Mouse (Mus musculus) neural tube, embryonic 15.5 days (tissue): ENCODE measurements around the gene Stoml2. TPM values are rescaled to one million over a fixed set of nuclear protein-coding genes. Genes with fewer than 3 reads are reported as not detected.

Source experiments
- ATAC-seq: fragments of 200-750 bp; cut with Nextera tagmentation; 2 replicates; pipeline ENCODE4 v1.8.0; 2017; ENCODE audit warnings: mild to moderate bottlenecking, moderate TSS enrichment, moderate library complexity; ENCODE audit not compliant: low FRiP score
- H3K27ac ChIP-seq: fragments of 300-500 bp; sonication (generic); replicated peaks from 2 replicates; pipeline ENCODE4 v1.5.1; 2015; ENCODE audit warnings: mild to moderate bottlenecking, inconsistent platforms
- H3K27me3 ChIP-seq: fragments of 300-500 bp; sonication (generic); replicated peaks from 2 replicates; pipeline ENCODE4 v1.6.1; 2015; ENCODE audit warnings: inconsistent platforms
- H3K36me3 ChIP-seq: fragments of 300-500 bp; sonication (generic); 2 replicates; pipeline ENCODE4 v1.6.1; 2015; ENCODE audit warnings: inconsistent platforms
- H3K4me1 ChIP-seq: fragments of 300-500 bp; sonication (generic); 2 replicates; pipeline ENCODE4 v1.6.1; 2015; ENCODE audit warnings: inconsistent platforms
- H3K4me2 ChIP-seq: fragments of 300-500 bp; sonication (generic); 2 replicates; pipeline ENCODE4 v1.6.1; 2015; ENCODE audit warnings: inconsistent platforms, mild to moderate bottlenecking, moderate library complexity
- H3K4me3 ChIP-seq: fragments of 300-500 bp; sonication (generic); replicated peaks from 2 replicates; pipeline ENCODE4 v1.5.1; 2015; ENCODE audit warnings: mild to moderate bottlenecking, inconsistent platforms
- H3K9ac ChIP-seq: fragments of 300-500 bp; sonication (generic); replicated peaks from 2 replicates; pipeline ENCODE4 v1.6.1; 2015; ENCODE audit warnings: mild to moderate bottlenecking, inconsistent platforms
- H3K9me3 ChIP-seq: fragments of 300-500 bp; sonication (generic); replicated peaks from 2 replicates; pipeline ENCODE4 v1.6.1; 2016; ENCODE audit warnings: inconsistent platforms
- WGBS: fragments of 180-500 bp; shearing (Covaris S2); methylation state at CpG from one replicate; pipeline ENCODE4 v1.1.7; 2015; ENCODE audit warnings: mixed read lengths; 5-methylcytosine and 5-hydroxymethylcytosine counted together
- polyA plus RNA-seq: library from polyadenylated mRNA; unstranded; fragments of >200 nt; fragmentation: Nextera tagmentation; extraction: Ambion mirVana; gene quantifications from 2 replicates; pipeline ENCODE4 v1.2.1, GENCODE M21; 2015

Gene Stoml2
- 231 and 240 TPM in 2 replicates for polyA plus RNA-seq

GRCm38 (mm10) chr4:43031237-43031995 is at the start of gene Stoml2:
Stoml2 (minus strand) TSS chr4:43031710.
- ATAC-seq: peak; percentile 95
- Histone ChIP-seq H3K9ac (peak within 1 kb of the TSS; percentile 89), H3K27me3 (no peaks in the 10 kb centered on the region), H3K4me2 (peak within 1 kb of the TSS; percentile 83), H3K27ac (peak within 1 kb of the TSS; percentile 93), H3K36me3 (peaks cover 61% of the 10 kb centered on the region), H3K4me1 (peaks cover 25% of the 10 kb centered on the region), H3K9me3 (no peaks in the 10 kb centered on the region), H3K4me3 (peak within 1 kb of the TSS; percentile 88)
- under 1% methylated on average over 38 of the region's 38 CpGs for WGBS

DNA sequence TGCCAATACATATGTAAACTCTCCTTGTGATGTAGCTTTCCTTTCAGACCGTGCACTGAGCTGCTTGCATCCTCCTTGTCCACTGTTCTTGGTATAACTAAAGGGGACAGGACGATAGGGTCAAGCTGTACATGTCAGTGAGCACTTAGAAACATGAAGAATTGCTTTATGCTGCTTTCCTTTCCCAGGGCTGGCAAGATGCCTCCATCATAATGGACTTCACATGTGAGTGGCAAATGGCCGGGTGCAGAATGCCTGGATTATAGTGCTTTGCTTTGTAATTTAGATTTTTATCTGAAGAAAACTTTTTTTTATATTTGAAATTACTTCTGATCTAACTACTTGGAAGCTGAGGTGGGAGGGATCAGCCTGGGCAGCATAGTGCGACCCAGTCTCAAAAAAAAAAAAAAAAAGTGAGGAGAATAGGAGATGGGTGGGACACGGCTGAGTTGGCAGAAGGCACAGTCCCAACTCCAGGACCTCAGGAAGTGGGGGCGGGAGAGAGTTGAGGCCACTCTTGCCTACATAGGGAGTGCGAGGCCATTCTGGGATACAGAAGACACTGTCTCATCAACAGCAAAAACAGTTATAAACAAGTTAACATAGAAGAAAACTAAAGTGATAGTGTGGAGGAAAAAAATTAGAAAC is 46.7 kb upstream of the Stoml2 start:
- Histone ChIP-seq H3K27me3 (no peaks in the 10 kb centered on the region), H3K4me2 (no peak overlapping the region), H3K4me1 (no peaks in the 10 kb centered on the region), H3K4me3 (no peak overlapping the region), H3K9ac (no peak overlapping the region), H3K9me3 (no peaks in the 10 kb centered on the region), H3K36me3 (no peaks in the 10 kb centered on the region), H3K27ac (no peak overlapping the region)
- no peak for ATAC-seq
- WGBS: 71% methylated on average over 7 of the region's 7 CpGs

DNA sequence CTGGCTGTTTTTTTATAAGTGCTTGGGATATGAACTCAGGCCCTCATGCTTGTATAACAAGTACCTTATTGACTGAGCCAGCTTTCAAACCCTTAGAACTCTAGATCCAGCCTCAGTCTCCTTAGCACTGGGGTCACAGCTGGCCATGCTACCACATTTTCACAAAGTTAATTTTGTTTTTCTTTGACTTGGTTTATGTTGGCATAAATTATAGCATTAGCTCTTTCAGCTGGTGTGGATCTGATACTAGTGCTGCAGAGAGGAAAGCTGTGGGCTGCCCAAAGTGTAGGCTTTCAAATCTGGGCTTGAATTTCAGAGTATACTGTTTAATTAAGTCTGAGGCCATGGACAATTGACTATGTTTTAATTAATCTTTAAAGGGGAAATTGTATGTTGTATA is 43.4 kb upstream of the Stoml2 start:
- H3K27ac ChIP-seq: no peak overlapping the region
- no peaks in the 10 kb centered on the region for H3K27me3 ChIP-seq
- no peak for ATAC-seq
- no peak overlapping the region for H3K4me2 ChIP-seq
- H3K4me3 ChIP-seq: no peak overlapping the region
- H3K36me3 ChIP-seq: no peaks in the 10 kb centered on the region
- no peaks in the 10 kb centered on the region for H3K4me1 ChIP-seq
- no peaks in the 10 kb centered on the region for H3K9me3 ChIP-seq
- H3K9ac ChIP-seq: no peak overlapping the region

DNA sequence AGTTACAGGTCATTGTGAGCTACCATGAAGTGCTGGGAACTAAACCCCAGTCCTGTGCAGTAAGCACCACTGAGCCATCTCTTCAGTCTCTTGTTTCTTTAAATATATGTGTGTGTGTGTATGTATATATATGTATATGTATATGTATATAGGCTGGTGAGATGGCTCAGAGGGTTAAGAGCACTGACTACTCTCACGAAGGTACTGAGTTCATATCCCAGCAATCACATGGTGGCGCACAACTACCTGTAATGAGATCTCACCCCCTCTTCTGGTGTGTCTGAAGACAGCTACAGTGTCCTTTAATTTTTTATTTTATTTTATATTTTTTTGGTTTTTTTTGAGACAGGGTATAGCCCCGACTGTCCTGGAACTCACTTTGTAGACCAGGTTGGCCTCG is 34.0 kb upstream of the Stoml2 start:
- H3K27me3 ChIP-seq: no peaks in the 10 kb centered on the region
- 94% methylated on average over 4 of the region's 4 CpGs for WGBS
- no peak overlapping the region for H3K4me3 ChIP-seq
- H3K27ac ChIP-seq: no peak overlapping the region
- no peak for ATAC-seq
- H3K36me3 ChIP-seq: no peaks in the 10 kb centered on the region
- H3K4me2 ChIP-seq: no peak overlapping the region
- H3K9me3 ChIP-seq: no peaks in the 10 kb centered on the region
- no peak overlapping the region for H3K9ac ChIP-seq
- 0 out of 2 replicates have a peak, but pooled peaks cover 6% of the 10 kb centered on the region for H3K4me1 ChIP-seq

DNA sequence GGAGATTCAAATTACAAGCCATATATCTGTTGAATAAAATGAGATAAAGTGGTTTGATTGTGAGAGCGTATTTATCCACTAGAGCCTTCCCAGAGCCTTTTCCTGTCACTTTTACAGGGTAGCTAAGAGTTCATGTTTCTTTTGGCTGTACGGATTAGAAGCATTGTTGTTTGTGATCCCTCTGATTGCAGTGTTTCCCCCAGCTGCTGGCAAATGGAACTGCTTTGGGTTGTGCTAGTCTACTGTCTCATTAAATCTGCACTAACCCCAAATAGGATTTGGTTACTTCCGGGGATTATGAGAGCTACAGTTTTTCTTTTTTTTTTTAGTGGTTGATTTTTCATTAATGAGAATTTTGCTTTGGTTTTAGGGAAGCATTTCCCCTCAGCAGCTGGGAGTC is 28.8 kb upstream of the Stoml2 start:
- H3K9ac ChIP-seq: no peak overlapping the region
- H3K36me3 ChIP-seq: no peaks in the 10 kb centered on the region
- ATAC-seq: no peak
- peak overlapping the region; percentile 75 for H3K4me2 ChIP-seq
- 63% methylated on average over 3 of the region's 3 CpGs for WGBS
- 0 out of 2 replicates have a peak overlapping the region, but pooled peaks have one; percentile 82 for H3K4me3 ChIP-seq
- H3K27me3 ChIP-seq: no peaks in the 10 kb centered on the region
- no peak overlapping the region for H3K27ac ChIP-seq
- no peaks in the 10 kb centered on the region for H3K9me3 ChIP-seq
- peaks cover 19% of the 10 kb centered on the region for H3K4me1 ChIP-seq

GRCm38 (mm10) chr4:43059697-43060096 is 28.2 kb upstream of the Stoml2 start:
- ATAC-seq: no peak
- Histone ChIP-seq H3K4me1 (peaks cover 19% of the 10 kb centered on the region), H3K36me3 (no peaks in the 10 kb centered on the region), H3K9me3 (no peaks in the 10 kb centered on the region), H3K9ac (0 out of 2 replicates have a peak overlapping the region, but pooled peaks have one; percentile 76), H3K4me3 (peak overlapping the region; percentile 82), H3K27ac (no peak overlapping the region; the same call in 1 of the 2 replicates), H3K27me3 (no peaks in the 10 kb centered on the region), H3K4me2 (peak overlapping the region; percentile 75)
- WGBS: 35% methylated on average over 3 of the region's 3 CpGs

DNA sequence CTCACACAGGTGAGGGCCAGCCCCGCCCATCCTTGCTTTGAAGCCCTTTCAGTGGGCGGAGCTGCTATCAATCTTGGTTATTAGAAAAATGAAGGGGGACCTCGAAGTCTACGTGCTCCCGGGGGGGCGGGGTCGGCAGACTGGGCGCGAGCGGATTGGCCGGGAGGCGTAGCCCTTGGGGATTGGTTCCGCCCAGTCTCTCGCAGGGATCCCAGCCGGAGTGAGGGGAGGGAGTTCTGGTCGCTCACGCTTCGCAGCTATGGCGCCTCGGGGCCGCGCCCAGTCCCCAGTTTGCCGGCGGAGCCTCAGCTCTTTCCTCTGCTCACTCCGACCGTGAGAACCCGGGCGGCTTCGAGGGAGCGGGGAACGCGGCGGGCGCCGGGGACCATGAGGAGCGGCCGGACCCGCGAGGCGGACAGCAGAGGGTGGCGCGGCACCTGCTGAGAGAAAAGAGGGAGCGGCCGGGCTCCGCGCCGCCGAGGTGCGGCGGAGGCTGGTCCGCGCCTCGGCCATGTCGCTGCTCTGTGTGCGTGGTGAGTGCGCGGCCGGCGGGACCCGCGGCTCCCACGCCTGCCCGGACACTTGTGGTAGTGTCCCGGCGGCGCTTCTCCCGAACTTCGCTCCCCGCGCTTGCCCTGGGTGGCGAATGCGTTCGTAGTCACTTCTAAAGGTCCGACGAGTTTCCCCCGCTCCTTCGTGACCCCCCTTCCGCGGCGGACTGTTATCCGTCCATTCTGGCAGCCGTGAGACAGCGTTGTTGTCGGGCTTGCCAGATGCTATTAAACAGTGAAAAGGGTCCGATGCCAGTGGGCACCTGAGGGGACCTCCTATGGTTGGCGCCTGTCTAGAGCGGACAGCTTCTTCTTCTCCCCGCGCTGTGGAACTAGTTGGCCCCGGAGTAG is 27.5 kb upstream of the Stoml2 start, which contains the start of gene Unc13b:
Gene Unc13b, plus strand, starts transcription at position 201 of the 902 bp plus-strand sequence.
- Histone ChIP-seq H3K4me3 (peak within 1 kb of the TSS; percentile 82), H3K27ac (peak within 1 kb of the TSS; percentile 86), H3K27me3 (no peaks in the 10 kb centered on the region), H3K36me3 (no peaks in the 10 kb centered on the region), H3K4me1 (peaks cover 19% of the 10 kb centered on the region), H3K9me3 (no peaks in the 10 kb centered on the region), H3K4me2 (peak within 1 kb of the TSS; percentile 75), H3K9ac (peak within 1 kb of the TSS; percentile 76)
- under 1% methylated on average over 75 of the region's 90 CpGs for WGBS
- ATAC-seq: peak; percentile 97

GRCm38 (mm10) chr4:43058392-43058752 is 26.9 kb upstream of the Stoml2 start:
- peak; percentile 32; the same call in 1 of the 2 replicates for ATAC-seq
- Histone ChIP-seq H3K4me2 (peak overlapping the region; percentile 75), H3K27me3 (no peaks in the 10 kb centered on the region), H3K9me3 (no peaks in the 10 kb centered on the region), H3K36me3 (no peaks in the 10 kb centered on the region), H3K27ac (peak overlapping the region; percentile 86), H3K4me3 (peak overlapping the region; percentile 82), H3K4me1 (peaks cover 19% of the 10 kb centered on the region), H3K9ac (peak overlapping the region; percentile 76; the same call in 1 of the 2 replicates)
- WGBS: 16% methylated on average over 8 of the region's 8 CpGs

DNA sequence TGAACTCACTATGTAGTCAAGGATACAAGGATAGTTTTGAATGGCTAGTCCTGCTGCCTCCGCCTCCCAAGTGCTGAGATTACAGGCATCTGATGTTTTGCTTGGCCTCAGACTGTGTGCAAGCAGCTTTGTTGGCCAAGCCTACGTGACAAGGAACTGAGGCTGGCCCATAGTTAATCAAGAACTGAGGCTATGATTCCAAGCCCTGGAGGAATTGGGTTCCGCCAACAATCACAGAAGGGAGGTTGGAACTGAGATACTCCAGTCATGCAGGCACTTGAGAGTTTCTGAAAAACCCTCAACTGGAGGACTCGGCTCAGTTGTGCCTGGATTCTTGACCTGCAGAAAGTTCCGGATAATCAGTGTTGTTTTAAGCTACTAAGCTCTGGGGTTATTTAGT is 26.1 kb upstream of the Stoml2 start:
- H3K9ac ChIP-seq: no peak overlapping the region
- no peaks in the 10 kb centered on the region for H3K36me3 ChIP-seq
- H3K4me3 ChIP-seq: no peak overlapping the region
- H3K4me2 ChIP-seq: no peak overlapping the region
- ATAC-seq: no peak
- no peak overlapping the region for H3K27ac ChIP-seq
- H3K27me3 ChIP-seq: no peaks in the 10 kb centered on the region
- peaks cover 19% of the 10 kb centered on the region for H3K4me1 ChIP-seq
- H3K9me3 ChIP-seq: no peaks in the 10 kb centered on the region
- WGBS: 90% methylated on average over 5 of the region's 5 CpGs

- no peaks in the 10 kb centered on the region for H3K9me3 ChIP-seq
- no peaks in the 10 kb centered on the region for H3K36me3 ChIP-seq
- no peaks in the 10 kb centered on the region for H3K27me3 ChIP-seq
- no peaks in the 10 kb centered on the region for H3K4me1 ChIP-seq
- ATAC-seq: no peak
- no peak overlapping the region for H3K4me2 ChIP-seq
- H3K27ac ChIP-seq: no peak overlapping the region
- 8% methylated on average over 4 of the region's 4 CpGs for WGBS
- H3K4me3 ChIP-seq: no peak overlapping the region
- no peak overlapping the region for H3K9ac ChIP-seq
These were observed 21.1 kb upstream of the Stoml2 start for GRCm38 (mm10) chr4:43052627-43053026.

- Histone ChIP-seq H3K27ac (no peak overlapping the region), H3K36me3 (no peaks in the 10 kb centered on the region), H3K9me3 (no peaks in the 10 kb centered on the region), H3K9ac (no peak overlapping the region), H3K4me1 (peaks cover 33% of the 10 kb centered on the region), H3K4me2 (peak overlapping the region; percentile 11; the same call in 1 of the 2 replicates), H3K27me3 (no peaks in the 10 kb centered on the region), H3K4me3 (no peak overlapping the region)
- ATAC-seq: no peak
- 6% methylated on average over 5 of the region's 5 CpGs for WGBS
These were observed 15.7 kb upstream of the Stoml2 start for GRCm38 (mm10) chr4:43047231-43047630.
